Comparison of ENCODE assay signal across 12 mouse cellular contexts in genomic region chr2:71888437-71888836, GRCm38 (mm10).
"Had no signal": no experiment of that assay in that cellular context is flagged by ENCODE, and none has a peak within 500 bp of the region (broad histone marks: within the 10 kb centered on the region; RNA-seq: fewer than 3 reads in every experiment).

No protein-coding gene starts in this region.

- H3K4me1 ChIP-seq: limb, embryonic 10.5 days; megakaryocyte, embryonic 14.5 days; midbrain, embryonic 15.5 days had no signal

- H3K36me3 ChIP-seq: midbrain, embryonic 15.5 days had no signal

- ATAC-seq: hindbrain, postnatal 0 days; midbrain, embryonic 15.5 days had no signal

- H3K9ac ChIP-seq: midbrain, embryonic 15.5 days had no signal

- H3K4me3 ChIP-seq: limb, embryonic 10.5 days; megakaryocyte, embryonic 14.5 days; midbrain, embryonic 15.5 days had no signal

- H3K4me2 ChIP-seq: midbrain, embryonic 11.5 days; midbrain, embryonic 15.5 days had no signal

- DNase-seq: kidney, adult 9 months; kidney, postnatal 36 days; lung, postnatal 36 days; right cerebral cortex, postnatal 14 days; thymus, adult 18-20 months; thymus, postnatal 14 days had no signal

- H3K9me3 ChIP-seq: limb, embryonic 10.5 days; megakaryocyte, embryonic 14.5 days; midbrain, embryonic 15.5 days had no signal

- H3K27ac ChIP-seq: hindbrain, postnatal 0 days; kidney, postnatal 0 days; limb, embryonic 10.5 days; midbrain, embryonic 15.5 days had no signal

- H3K27me3 ChIP-seq: megakaryocyte, embryonic 14.5 days; midbrain, embryonic 15.5 days had no signal
